Mouse (Mus musculus) heart, embryonic 12.5 days (tissue): ENCODE data around the gene Arhgef28. TPM values are rescaled to one million over a fixed set of nuclear protein-coding genes. Genes with fewer than 3 reads are reported as not detected.
"Not testable (repeated sequence)": the region's sequence is repeated elsewhere in the genome, so short reads cannot be mapped to it uniquely, and the experiment has no call there.

Source experiments
- ATAC-seq: fragments of 200-750 bp; cut with Nextera tagmentation; 2 replicates; pipeline ENCODE4 v1.8.0; 2017; ENCODE audit warnings: moderate TSS enrichment, moderate library complexity; ENCODE audit not compliant: insufficient number of reproducible peaks, low FRiP score
- H3K27ac ChIP-seq: fragments of 300-500 bp; sonication (generic); 2 replicates; pipeline ENCODE4 v1.5.1; 2016; ENCODE audit warnings: mild to moderate bottlenecking, moderate library complexity; ENCODE audit not compliant: poor library complexity, severe bottlenecking
- H3K27me3 ChIP-seq: fragments of 300-500 bp; sonication (generic); replicated peaks from 2 replicates; pipeline ENCODE4 v1.6.1; 2016; ENCODE audit warnings: mild to moderate bottlenecking, moderate library complexity
- H3K36me3 ChIP-seq: fragments of 300-500 bp; sonication (generic); 2 replicates; pipeline ENCODE4 v1.6.1; 2016; ENCODE audit warnings: mild to moderate bottlenecking, moderate library complexity
- H3K4me1 ChIP-seq: fragments of 300-500 bp; sonication (generic); replicated peaks from 2 replicates; pipeline ENCODE4 v1.6.1; 2016; ENCODE audit warnings: mild to moderate bottlenecking
- H3K4me2 ChIP-seq: fragments of 300-500 bp; sonication (generic); 2 replicates; pipeline ENCODE4 v1.6.1; 2016; ENCODE audit warnings: mild to moderate bottlenecking, moderate library complexity
- H3K4me3 ChIP-seq: fragments of 300-500 bp; sonication (generic); 2 replicates; pipeline ENCODE4 v1.5.1; 2016; ENCODE audit warnings: mild to moderate bottlenecking
- H3K9ac ChIP-seq: fragments of 300-500 bp; sonication (generic); 2 replicates; pipeline ENCODE4 v1.6.1; 2016; ENCODE audit warnings: mild to moderate bottlenecking, moderate library complexity
- H3K9me3 ChIP-seq: fragments of 300-500 bp; sonication (generic); replicated peaks from 2 replicates; pipeline ENCODE4 v1.6.1; 2016; ENCODE audit warnings: mild to moderate bottlenecking, moderate library complexity
- WGBS: fragments of 180-500 bp; shearing (Covaris S2); methylation state at CpG from one replicate; pipeline ENCODE4 v1.1.7; 2016; 5-methylcytosine and 5-hydroxymethylcytosine counted together
- polyA plus RNA-seq: library from polyadenylated mRNA; unstranded; fragments of >200 nt; fragmentation: Nextera tagmentation; extraction: Ambion mirVana; gene quantifications from 2 replicates; pipeline ENCODE4 v1.2.1, GENCODE M21; 2016

The Arhgef28 gene
- polyA plus RNA-seq, 1 experiment from 2014 or later: 13.4 TPM

GRCm38 (mm10) chr13:98073190-98073589, 133.0 kb downstream of the Arhgef28 start:
- Histone ChIP-seq H3K9me3 (no peaks in the 10 kb centered on the region), H3K9ac (no peak overlapping the region), H3K27ac (no peak overlapping the region), H3K4me3 (no peak overlapping the region), H3K4me2 (no peak overlapping the region), H3K36me3 (peaks cover 6% of the 10 kb centered on the region; the same call in 1 of the 2 replicates), H3K4me1 (no peaks in the 10 kb centered on the region), H3K27me3 (no peaks in the 10 kb centered on the region)
- WGBS: 69% methylated on average over 4 of the region's 4 CpGs
- no peak for ATAC-seq

DNA sequence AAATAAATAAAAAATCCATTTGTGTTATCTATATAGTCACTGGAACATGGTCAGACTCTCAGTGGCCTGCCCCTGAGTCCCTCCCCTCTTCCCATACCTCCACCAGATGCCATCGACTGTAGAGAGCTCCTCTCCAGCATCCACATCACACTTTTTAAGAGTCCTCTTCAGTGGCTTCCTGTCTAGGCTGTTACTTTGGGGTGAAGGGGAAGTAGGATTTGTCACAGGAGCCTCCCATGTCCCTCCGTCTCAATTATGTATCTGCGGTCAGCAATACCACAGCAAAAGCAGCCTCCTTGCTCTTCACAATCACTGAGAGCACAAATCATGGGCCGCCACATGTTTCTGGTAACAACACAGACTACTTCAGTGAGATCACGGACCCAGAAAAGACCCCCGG, 135.8 kb downstream of the Arhgef28 start:
- H3K4me2 ChIP-seq: no peak overlapping the region
- no peaks in the 10 kb centered on the region for H3K27me3 ChIP-seq
- WGBS: 79% methylated on average over 6 of the region's 6 CpGs
- H3K4me3 ChIP-seq: no peak overlapping the region
- no peak for ATAC-seq
- no peak overlapping the region for H3K27ac ChIP-seq
- peaks cover 6% of the 10 kb centered on the region; the same call in 1 of the 2 replicates for H3K36me3 ChIP-seq
- peaks cover 6% of the 10 kb centered on the region; the same call in 1 of the 2 replicates for H3K4me1 ChIP-seq
- no peak overlapping the region for H3K9ac ChIP-seq
- no peaks in the 10 kb centered on the region for H3K9me3 ChIP-seq

DNA sequence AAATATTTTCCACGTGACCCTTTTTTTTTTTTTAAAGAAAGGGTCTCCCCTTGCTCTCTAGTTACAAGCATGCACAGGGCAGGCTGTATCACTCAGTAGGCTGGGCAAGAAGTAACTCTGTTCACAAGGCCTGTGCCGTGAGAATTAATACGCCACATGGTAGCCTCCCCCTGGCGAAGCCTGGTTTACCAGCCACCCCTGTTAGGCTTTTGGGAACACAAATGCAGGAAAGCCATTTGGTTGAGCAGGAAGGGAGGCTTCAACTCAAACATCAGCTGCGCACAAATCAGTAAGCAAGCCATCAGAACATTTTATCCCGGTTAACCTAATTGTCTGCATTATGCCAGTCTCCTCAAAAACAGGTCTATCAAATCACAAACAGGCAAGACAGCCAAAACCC, 136.6 kb downstream of the Arhgef28 start:
- Histone ChIP-seq H3K9ac (no peak overlapping the region), H3K9me3 (no peaks in the 10 kb centered on the region), H3K4me3 (no peak overlapping the region), H3K36me3 (0 out of 2 replicates have a peak, but pooled peaks cover 3% of the 10 kb centered on the region), H3K27ac (no peak overlapping the region), H3K27me3 (no peaks in the 10 kb centered on the region), H3K4me2 (no peak overlapping the region), H3K4me1 (peaks cover 6% of the 10 kb centered on the region; the same call in 1 of the 2 replicates)
- WGBS: 82% methylated on average over 6 of the region's 6 CpGs
- no peak for ATAC-seq

GRCm38 (mm10) chr13:98062843-98063242, 143.4 kb downstream of the Arhgef28 start:
- 53% methylated on average over 4 of the region's 4 CpGs for WGBS
- H3K4me2 ChIP-seq: no peak overlapping the region
- ATAC-seq: no peak

GRCm38 (mm10) chr13:98060121-98060520, 146.1 kb downstream of the Arhgef28 start:
- not testable (repeated sequence) for H3K9me3 ChIP-seq, H3K4me1 ChIP-seq, H3K27me3 ChIP-seq, H3K9ac ChIP-seq, ATAC-seq, H3K4me2 ChIP-seq, H3K27ac ChIP-seq, H3K4me3 ChIP-seq, H3K36me3 ChIP-seq
- 91% methylated on average over 1 of the region's 1 CpGs for WGBS

More at GRCm38 (mm10) chr13:98062843-98063242, 143.4 kb downstream of the Arhgef28 start:
- Histone ChIP-seq H3K9ac (no peak overlapping the region), H3K4me1 (peaks cover 6% of the 10 kb centered on the region; the same call in 1 of the 2 replicates), H3K27ac (no peak overlapping the region), H3K27me3 (no peaks in the 10 kb centered on the region), H3K9me3 (no peaks in the 10 kb centered on the region), H3K36me3 (no peaks in the 10 kb centered on the region), H3K4me3 (no peak overlapping the region)

- H3K4me3 ChIP-seq: no peak overlapping the region
Observed at GRCm38 (mm10) chr13:98055194-98055593, 151.0 kb downstream of the Arhgef28 start.

GRCm38 (mm10) chr13:98040628-98041150, 165.6 kb downstream of the Arhgef28 start:
- 0 out of 2 replicates have a peak, but pooled peaks cover 6% of the 10 kb centered on the region for H3K9me3 ChIP-seq
- WGBS: 54% methylated on average over 3 of the region's 3 CpGs

More at GRCm38 (mm10) chr13:98055194-98055593, 151.0 kb downstream of the Arhgef28 start:
- H3K27ac ChIP-seq: no peak overlapping the region
- H3K4me2 ChIP-seq: no peak overlapping the region
- H3K4me1 ChIP-seq: no peaks in the 10 kb centered on the region
- WGBS: 88% methylated on average over 8 of the region's 8 CpGs
- no peaks in the 10 kb centered on the region for H3K27me3 ChIP-seq
- H3K36me3 ChIP-seq: 0 out of 2 replicates have a peak, but pooled peaks cover 4% of the 10 kb centered on the region
- H3K9me3 ChIP-seq: peaks cover 6% of the 10 kb centered on the region; the same call in 1 of the 2 replicates
- no peak for ATAC-seq
- no peak overlapping the region for H3K9ac ChIP-seq

DNA sequence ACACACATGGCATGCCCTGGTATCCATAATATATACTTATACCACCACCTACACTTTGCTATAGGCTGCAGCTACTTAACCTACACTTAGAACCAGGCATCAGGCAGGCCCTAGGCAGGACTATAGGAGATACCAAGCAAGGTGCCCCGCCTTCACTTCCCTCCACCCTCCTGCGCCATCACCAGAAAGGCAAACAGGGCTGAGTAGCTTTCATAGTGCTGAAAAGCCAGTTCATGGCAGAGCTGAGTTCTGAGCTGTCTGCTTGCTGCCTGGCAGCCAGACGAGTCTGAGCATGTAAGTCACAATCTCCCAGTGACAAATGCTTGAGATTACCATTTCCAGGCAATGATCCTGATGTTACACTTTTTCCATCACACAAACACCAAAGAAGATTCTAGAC, 167.5 kb downstream of the Arhgef28 start:
- H3K4me3 ChIP-seq: no peak overlapping the region
- no peaks in the 10 kb centered on the region for H3K36me3 ChIP-seq
- H3K27me3 ChIP-seq: no peaks in the 10 kb centered on the region
- WGBS: 65% methylated on average over 3 of the region's 3 CpGs
- H3K27ac ChIP-seq: no peak overlapping the region
- H3K4me1 ChIP-seq: peaks cover 8% of the 10 kb centered on the region
- H3K9ac ChIP-seq: no peak overlapping the region
- no peak for ATAC-seq
- H3K4me2 ChIP-seq: no peak overlapping the region
- 0 out of 2 replicates have a peak, but pooled peaks cover 6% of the 10 kb centered on the region for H3K9me3 ChIP-seq

More at GRCm38 (mm10) chr13:98040628-98041150, 165.6 kb downstream of the Arhgef28 start:
- Histone ChIP-seq H3K36me3 (no peaks in the 10 kb centered on the region), H3K9ac (no peak overlapping the region), H3K4me3 (no peak overlapping the region), H3K27ac (no peak overlapping the region), H3K4me1 (peaks cover 8% of the 10 kb centered on the region), H3K27me3 (no peaks in the 10 kb centered on the region), H3K4me2 (no peak overlapping the region)
- ATAC-seq: no peak

DNA sequence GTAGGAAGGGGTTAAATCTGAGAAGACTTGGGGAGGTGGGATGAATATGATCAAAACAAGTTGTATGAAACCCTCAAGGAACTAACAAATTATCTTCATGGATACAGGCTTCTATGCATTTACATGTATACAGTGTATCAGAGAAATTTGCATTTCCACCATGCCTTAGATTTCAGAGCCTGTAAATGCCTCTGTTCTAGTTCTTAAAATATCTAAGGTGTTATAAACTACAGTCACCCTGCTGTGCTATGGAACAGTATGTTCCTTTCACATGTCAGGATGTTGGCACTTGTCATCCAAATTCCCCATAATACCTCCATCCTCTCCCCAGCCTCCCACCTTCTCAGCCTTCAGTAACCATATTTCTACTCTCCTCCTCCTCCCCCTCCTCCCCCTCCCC, 168.5 kb downstream of the Arhgef28 start:
- Histone ChIP-seq H3K27ac (no peak overlapping the region), H3K36me3 (no peaks in the 10 kb centered on the region), H3K4me1 (peaks cover 8% of the 10 kb centered on the region)

GRCm38 (mm10) chr13:98031642-98031960, 174.6 kb downstream of the Arhgef28 start:
- no peak overlapping the region for H3K27ac ChIP-seq
- WGBS: 24% methylated on average over 5 of the region's 5 CpGs
- ATAC-seq: peak; percentile 58; the same call in 1 of the 2 replicates
- no peaks in the 10 kb centered on the region for H3K36me3 ChIP-seq
- peaks cover 16% of the 10 kb centered on the region for H3K4me1 ChIP-seq
- H3K4me2 ChIP-seq: peak overlapping the region; percentile 64
- no peaks in the 10 kb centered on the region for H3K27me3 ChIP-seq
- H3K9ac ChIP-seq: no peak overlapping the region
- H3K9me3 ChIP-seq: no peaks in the 10 kb centered on the region
- peak overlapping the region; percentile 36 for H3K4me3 ChIP-seq

More for the DNA sequence above, 168.5 kb downstream of the Arhgef28 start:
- no peak overlapping the region for H3K4me2 ChIP-seq
- no peaks in the 10 kb centered on the region for H3K27me3 ChIP-seq
- 0 out of 2 replicates have a peak, but pooled peaks cover 6% of the 10 kb centered on the region for H3K9me3 ChIP-seq
- H3K9ac ChIP-seq: no peak overlapping the region
- no peak for ATAC-seq
- H3K4me3 ChIP-seq: no peak overlapping the region

DNA sequence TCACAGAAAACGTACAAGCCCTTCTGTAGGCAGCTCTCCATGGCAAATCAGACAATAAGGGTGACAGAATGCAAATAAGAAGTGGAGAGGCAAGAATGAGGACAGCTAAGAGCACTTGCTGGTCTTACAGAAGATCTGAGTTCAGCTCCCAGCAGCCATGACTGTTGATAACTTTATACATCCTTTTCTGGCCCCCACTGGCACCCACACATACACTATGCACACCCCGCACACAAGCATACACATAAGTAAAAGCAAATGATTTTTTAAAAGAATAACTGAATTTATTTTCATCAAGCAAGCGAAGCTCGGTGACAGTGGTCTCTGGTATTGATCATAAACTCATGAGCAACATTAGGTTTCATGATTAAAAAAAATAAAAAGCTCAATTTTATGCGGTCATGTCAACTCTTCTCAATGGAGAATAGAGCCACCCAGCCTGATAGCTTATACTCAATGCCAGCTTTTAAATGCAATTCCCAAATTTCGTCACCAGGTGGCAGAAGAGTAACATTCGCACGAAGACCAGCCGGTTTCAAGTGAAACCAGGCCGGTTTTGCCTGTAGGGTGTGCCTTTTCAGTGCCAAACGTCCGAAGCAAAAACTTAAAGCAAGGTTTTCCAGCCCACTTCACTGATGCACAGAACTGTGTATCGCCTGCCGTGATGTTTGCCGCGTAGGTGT, 175.1 kb downstream of the Arhgef28 start:
- no peak overlapping the region for H3K27ac ChIP-seq
- H3K4me2 ChIP-seq: peak overlapping the region; percentile 64
- H3K4me1 ChIP-seq: peaks cover 16% of the 10 kb centered on the region
- peak overlapping the region; percentile 36 for H3K4me3 ChIP-seq
- 15% methylated on average over 16 of the region's 16 CpGs for WGBS
- ATAC-seq: peak; percentile 40; the same call in 1 of the 2 replicates
- no peaks in the 10 kb centered on the region for H3K9me3 ChIP-seq
- H3K27me3 ChIP-seq: no peaks in the 10 kb centered on the region
- H3K9ac ChIP-seq: no peak overlapping the region
- no peaks in the 10 kb centered on the region for H3K36me3 ChIP-seq
